ENCODE assay signal across 9 mouse cellular contexts in the genomic region with DNA sequence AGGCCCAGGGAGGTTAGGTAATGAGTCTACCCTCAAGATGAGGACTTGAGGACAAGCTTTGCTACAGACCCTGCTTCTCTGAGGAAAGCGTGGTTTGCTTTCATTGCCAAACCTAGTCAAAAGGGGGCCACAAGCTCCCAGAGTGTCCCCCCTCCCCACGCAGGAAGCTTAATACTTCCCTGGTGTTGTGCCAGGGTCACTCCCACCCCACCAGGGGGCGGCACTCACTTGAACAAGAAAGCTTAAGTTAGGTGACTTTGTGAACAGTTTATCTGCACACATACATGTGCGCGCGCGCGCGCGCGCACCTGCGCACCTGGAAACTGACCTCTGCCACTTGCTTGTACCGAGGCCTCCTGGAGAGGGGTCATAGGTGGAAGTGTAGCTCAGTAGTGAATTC. TPM values are rescaled to one million over a fixed set of nuclear protein-coding genes. Genes with fewer than 3 reads are reported as not detected.
A peak's percentile ranks its signal among the peaks of the same experiment; 100 is the strongest.
DNase-seq lines count a peak whose midpoint lies in the region; ATAC-seq and TF ChIP-seq lines count a peak whose summit lies in the region.
"Had no signal": no experiment of that assay in that cellular context is flagged by ENCODE, and none has a peak within 500 bp of the region (broad histone marks: within the 10 kb centered on the region; RNA-seq: fewer than 3 reads in every experiment).

No protein-coding gene starts in this region.

- TF ChIP-seq CTCF in lung, postnatal 0 days (IDR thresholded peaks at IDR 0.05): peak; percentile 45
- TF ChIP-seq CTCF in lung, adult 2 months (IDR thresholded peaks at IDR 0.05; ENCODE audit: insufficient read depth, low read length): no peak
- peak; percentile 46; the same call in 1 of the 2 replicates for TF ChIP-seq CTCF in thymus, adult 2 months (IDR thresholded peaks at IDR 0.05; ENCODE audit: borderline replicate concordance, control insufficient read depth, extremely low read depth, insufficient read depth, low read length, poor library complexity)

- no peak for TF ChIP-seq POLR2A in lung, adult 2 months (IDR thresholded peaks at IDR 0.05; ENCODE audit: borderline replicate concordance, extremely low read depth, low read depth, low read length)
- no peak for TF ChIP-seq POLR2A in thymus, adult 2 months (IDR thresholded peaks at IDR 0.05; ENCODE audit: control insufficient read depth, extremely low read depth, insufficient read depth, low read length, poor library complexity)

- H3K9ac ChIP-seq in lung, postnatal 0 days (replicated peaks; ENCODE audit: low read depth): no peak overlapping the region
- H3K9ac ChIP-seq in limb, embryonic 13.5 days: peak overlapping the region; percentile 73; the same call in 1 of the 2 replicates
- H3K9ac ChIP-seq in forebrain, embryonic 16.5 days (replicated peaks; ENCODE audit: low read depth, low read length): no peak overlapping the region

- H3K36me3 ChIP-seq in lung, postnatal 0 days (ENCODE audit: insufficient read depth, low read length): no peaks in the 10 kb centered on the region
- H3K36me3 ChIP-seq in limb, embryonic 13.5 days: peaks cover 12% of the 10 kb centered on the region
- H3K36me3 ChIP-seq in thymus, adult 2 months (ENCODE audit: control insufficient read depth, insufficient read depth, low read length): 0 out of 2 replicates have a peak, but pooled peaks cover 6% of the 10 kb centered on the region
- H3K36me3 ChIP-seq in forebrain, embryonic 16.5 days (ENCODE audit: control insufficient read depth, insufficient read depth): no peaks in the 10 kb centered on the region

- H3K4me1 ChIP-seq in lung, postnatal 0 days (ENCODE audit: insufficient read depth, low read depth, low read length): no peaks in the 10 kb centered on the region
- peaks cover 5% of the 10 kb centered on the region; the same call in 1 of the 2 replicates for H3K4me1 ChIP-seq in lung, adult 2 months (ENCODE audit: control insufficient read depth, insufficient read depth, low read length)
- H3K4me1 ChIP-seq in limb, embryonic 13.5 days: peaks cover 39% of the 10 kb centered on the region
- peaks cover 29% of the 10 kb centered on the region for H3K4me1 ChIP-seq in thymus, adult 2 months (replicated peaks; ENCODE audit: control insufficient read depth, insufficient read depth, low read length)
- H3K4me1 ChIP-seq in forebrain, embryonic 16.5 days (replicated peaks; ENCODE audit: control insufficient read depth, insufficient read depth, low read length): peaks cover 12% of the 10 kb centered on the region

- no peaks in the 10 kb centered on the region for H3K27me3 ChIP-seq in lung, postnatal 0 days (replicated peaks; ENCODE audit: insufficient read depth, low read length)
- no peaks in the 10 kb centered on the region for H3K27me3 ChIP-seq in limb, embryonic 13.5 days
- no peaks in the 10 kb centered on the region for H3K27me3 ChIP-seq in thymus, adult 2 months (ENCODE audit: control insufficient read depth, insufficient read depth, low read length)
- H3K27me3 ChIP-seq in forebrain, embryonic 16.5 days (replicated peaks; ENCODE audit: control insufficient read depth, insufficient read depth, low read length): no peaks in the 10 kb centered on the region

- no peak for TF ChIP-seq EP300 in lung, postnatal 0 days (IDR thresholded peaks at IDR 0.05)

- no peak overlapping the region for H3K4me3 ChIP-seq in lung, postnatal 0 days (ENCODE audit: low read depth, low read length)
- no peak overlapping the region for H3K4me3 ChIP-seq in lung, adult 2 months (replicated peaks; ENCODE audit: extremely low read depth, low read depth, low read length)
- H3K4me3 ChIP-seq in limb, embryonic 13.5 days: peak overlapping the region; percentile 62
- no peak overlapping the region for H3K4me3 ChIP-seq in thymus, adult 2 months (ENCODE audit: control insufficient read depth, insufficient read depth, low read length)
- no peak overlapping the region for H3K4me3 ChIP-seq in forebrain, embryonic 16.5 days (replicated peaks; ENCODE audit: low read length)
- H3K4me3 ChIP-seq: myocyte had no signal

- peak; percentile 43 for DNase-seq in adrenal gland, postnatal 14 days
- DNase-seq in adrenal gland, postnatal 4 days (ENCODE audit: low spot score in 2 of 2): no peak
- no peak for DNase-seq in lung, postnatal 0 days (ENCODE audit: low spot score)
- no peak for DNase-seq in lung, adult 2 months
- peak; percentile 69 for DNase-seq in thymus, adult 2 months
- no peak for DNase-seq in right cerebral cortex, adult 18-20 months

- H3K9me3 ChIP-seq in lung, postnatal 0 days (ENCODE audit: low read length): no peaks in the 10 kb centered on the region
- no peaks in the 10 kb centered on the region for H3K9me3 ChIP-seq in limb, embryonic 13.5 days
- H3K9me3 ChIP-seq in forebrain, embryonic 16.5 days (ENCODE audit: control insufficient read depth, low read length): no peaks in the 10 kb centered on the region

- 83% methylated on average over 13 of the region's 13 CpGs for WGBS in lung, postnatal 0 days
- WGBS in lung, adult 2 months: 74% methylated on average over 13 of the region's 13 CpGs
- WGBS in limb, embryonic 13.5 days: 77% methylated on average over 13 of the region's 13 CpGs
- WGBS in thymus, adult 2 months: 81% methylated on average over 13 of the region's 13 CpGs
- 83% methylated on average over 13 of the region's 13 CpGs for WGBS in forebrain, embryonic 16.5 days

- H3K4me2 ChIP-seq in lung, postnatal 0 days (replicated peaks; ENCODE audit: low read depth, low read length): no peak overlapping the region
- H3K4me2 ChIP-seq in limb, embryonic 13.5 days (replicated peaks): peak overlapping the region; percentile 71
- no peak overlapping the region for H3K4me2 ChIP-seq in forebrain, embryonic 16.5 days (ENCODE audit: low read length)

- H3K27ac ChIP-seq in lung, postnatal 0 days (ENCODE audit: low read length): no peak overlapping the region
- no peak overlapping the region for H3K27ac ChIP-seq in limb, embryonic 13.5 days
- H3K27ac ChIP-seq in thymus, adult 2 months (ENCODE audit: control insufficient read depth, insufficient read depth, low read length): no peak overlapping the region
- H3K27ac ChIP-seq in forebrain, embryonic 16.5 days (ENCODE audit: low read length): no peak overlapping the region

- ATAC-seq in lung, postnatal 0 days: no peak
- no peak for ATAC-seq in limb, embryonic 13.5 days (ENCODE audit: low FRiP score, low read depth)
- no peak for ATAC-seq in forebrain, embryonic 16.5 days

RNA-seq across cellular contexts. Expression of gene Foxo4, which starts 2.3 kb away (rescaled TPM):
- 36.0 and 39.1 TPM in 2 replicates for total RNA-seq in adrenal gland, postnatal 14 days (2021)
- 10 to 100 TPM; 32.3 to 36.8 TPM for total RNA-seq in adrenal gland, postnatal 4 days (2021)
- 2.9 and 3.1 TPM in 2 replicates for polyA plus RNA-seq in lung, postnatal 0 days (2015; fragmentation: Nextera tagmentation; extraction: Ambion mirVana)
- polyA plus RNA-seq in lung, adult 2 months (2012; rRNA removed): 41.7 and 55.6 TPM in 2 replicates
- 5.1 and 5.8 TPM in 2 replicates for polyA plus RNA-seq in limb, embryonic 13.5 days (2015; fragmentation: Nextera tagmentation; extraction: Ambion mirVana)
- polyA plus RNA-seq in thymus, adult 2 months (2012; rRNA removed): 65.7 and 69.2 TPM in 2 replicates
- 0.73 and 1.0 TPM in 2 replicates for polyA plus RNA-seq in forebrain, embryonic 16.5 days (2015; fragmentation: Nextera tagmentation; extraction: Ambion mirVana)

RNA-seq across cellular contexts. Expression of gene Gm614, which starts 7.2 kb away (rescaled TPM):
- total RNA-seq in adrenal gland, postnatal 14 days (2021): 1.1 TPM in 1 of 2 replicates, not detected in the other
- total RNA-seq in adrenal gland, postnatal 4 days (2021): 1 to 10 TPM in 1 of 2 experiments, under 1 TPM in 1; 0.84 to 1.2 TPM
- 0.25 and 0.27 TPM in 2 replicates for polyA plus RNA-seq in lung, postnatal 0 days (2015; fragmentation: Nextera tagmentation; extraction: Ambion mirVana)
- polyA plus RNA-seq in lung, adult 2 months (2012; rRNA removed): 0.51 and 0.57 TPM in 2 replicates
- polyA plus RNA-seq in limb, embryonic 13.5 days (2015; fragmentation: Nextera tagmentation; extraction: Ambion mirVana): not detected in 2 replicates
- polyA plus RNA-seq in thymus, adult 2 months (2012; rRNA removed): 1.3 and 2.0 TPM in 2 replicates
- not detected in 2 replicates for polyA plus RNA-seq in forebrain, embryonic 16.5 days (2015; fragmentation: Nextera tagmentation; extraction: Ambion mirVana)
- polyA plus RNA-seq: myocyte had no signal

RNA-seq across cellular contexts. Expression of gene Il2rg, which starts 11.5 kb away (rescaled TPM):
- total RNA-seq in adrenal gland, postnatal 14 days (2021): 11.7 and 37.9 TPM in 2 replicates
- total RNA-seq in adrenal gland, postnatal 4 days (2021): 10 to 100 TPM; 10.4 TPM
- polyA plus RNA-seq in lung, postnatal 0 days (2015; fragmentation: Nextera tagmentation; extraction: Ambion mirVana): 58.3 and 59.1 TPM in 2 replicates
- 38.0 and 60.3 TPM in 2 replicates for polyA plus RNA-seq in lung, adult 2 months (2012; rRNA removed)
- 9.4 and 9.5 TPM in 2 replicates for polyA plus RNA-seq in limb, embryonic 13.5 days (2015; fragmentation: Nextera tagmentation; extraction: Ambion mirVana)
- 364 and 430 TPM in 2 replicates for polyA plus RNA-seq in thymus, adult 2 months (2012; rRNA removed)
- polyA plus RNA-seq in forebrain, embryonic 16.5 days (2015; fragmentation: Nextera tagmentation; extraction: Ambion mirVana): 4.4 and 6.2 TPM in 2 replicates

RNA-seq across cellular contexts. Expression of gene Gm20489, which starts 12.2 kb away (rescaled TPM):
- total RNA-seq in adrenal gland, postnatal 14 days (2021): not detected in 2 replicates
- not detected for total RNA-seq in adrenal gland, postnatal 4 days (2021)
- polyA plus RNA-seq in lung, postnatal 0 days (2015; fragmentation: Nextera tagmentation; extraction: Ambion mirVana): not detected in 2 replicates
- not detected in 2 replicates for polyA plus RNA-seq in lung, adult 2 months (2012; rRNA removed)
- polyA plus RNA-seq in limb, embryonic 13.5 days (2015; fragmentation: Nextera tagmentation; extraction: Ambion mirVana): not detected in 2 replicates
- polyA plus RNA-seq in thymus, adult 2 months (2012; rRNA removed): not detected in 2 replicates
- not detected in 2 replicates for polyA plus RNA-seq in forebrain, embryonic 16.5 days (2015; fragmentation: Nextera tagmentation; extraction: Ambion mirVana)
- polyA plus RNA-seq: myocyte had no signal

RNA-seq across cellular contexts. Expression of gene Med12, which starts 17.2 kb away (rescaled TPM):
- total RNA-seq in adrenal gland, postnatal 14 days (2021): 41.4 and 56.3 TPM in 2 replicates
- 10 to 100 TPM; 43.6 to 48.7 TPM for total RNA-seq in adrenal gland, postnatal 4 days (2021)
- 19.8 and 20.6 TPM in 2 replicates for polyA plus RNA-seq in lung, postnatal 0 days (2015; fragmentation: Nextera tagmentation; extraction: Ambion mirVana)
- 109 and 128 TPM in 2 replicates for polyA plus RNA-seq in lung, adult 2 months (2012; rRNA removed)
- 43.1 and 43.7 TPM in 2 replicates for polyA plus RNA-seq in limb, embryonic 13.5 days (2015; fragmentation: Nextera tagmentation; extraction: Ambion mirVana)
- polyA plus RNA-seq in thymus, adult 2 months (2012; rRNA removed): 363 and 395 TPM in 2 replicates
- polyA plus RNA-seq in forebrain, embryonic 16.5 days (2015; fragmentation: Nextera tagmentation; extraction: Ambion mirVana): 22.9 and 26.9 TPM in 2 replicates

Comparison
In these comparisons a context has a peak if more than half of its experiments do, and no peak if none do; other contexts are left out.
1. DNase-seq: peak in adrenal gland, postnatal 14 days (single experiment) and thymus, adult 2 months (single experiment); none in adrenal gland, postnatal 4 days (0 of 2), lung, postnatal 0 days (single experiment), lung, adult 2 months (single experiment) and right cerebral cortex, adult 18-20 months (single experiment).